Mouse (Mus musculus): ENCODE results near the gene Rap2b. TPM values are rescaled to one million over a fixed set of nuclear protein-coding genes. Genes with fewer than 3 reads are reported as not detected.

The Rap2b gene
- total and polyA plus RNA-seq, 2 experiments from 2014 or later, result 9.7 to 21.2 TPM

GRCm38 (mm10) chr3:61362821-61363160 is 1.4 kb downstream of the Rap2b start:
- H3K4me2 ChIP-seq (ENCODE audit: low read depth), result peak overlapping the region; percentile 86
- peak overlapping the region; percentile 82 for H3K4me3 ChIP-seq (ENCODE audit: low read depth, low read length)
- 3% methylated on average over 9 of the region's 9 CpGs for WGBS
- peak overlapping the region; percentile 74 for H3K27ac ChIP-seq (ENCODE audit: low read depth, low read length)
- no peaks in the 10 kb centered on the region for H3K27me3 ChIP-seq (ENCODE audit: insufficient read depth, low read length)
- H3K4me1 ChIP-seq (ENCODE audit: insufficient read depth), result peaks cover 10% of the 10 kb centered on the region; the same call in 1 of the 2 replicates
- peak overlapping the region; percentile 39 for H3K9ac ChIP-seq
- H3K36me3 ChIP-seq (ENCODE audit: insufficient read depth), result no peaks in the 10 kb centered on the region
- no peak for TF ChIP-seq CTCF (IDR thresholded peaks at IDR 0.05; ENCODE audit: low read depth)
- no peaks in the 10 kb centered on the region for H3K9me3 ChIP-seq (ENCODE audit: low read length)
- DNase-seq, result no peak
- no peak for ATAC-seq

- ATAC-seq (peak; percentile 93), DNase-seq (peak; percentile 95)
- Histone ChIP-seq H3K9me3 (ENCODE audit: low read length) (no peaks in the 10 kb centered on the region), H3K4me2 (ENCODE audit: low read depth) (peak overlapping the region; percentile 86), H3K4me3 (ENCODE audit: low read depth, low read length) (peak overlapping the region; percentile 82), H3K4me1 (ENCODE audit: insufficient read depth) (peaks cover 15% of the 10 kb centered on the region; the same call in 1 of the 2 replicates), H3K9ac (peak overlapping the region; percentile 39), H3K27me3 (ENCODE audit: insufficient read depth, low read length) (no peaks in the 10 kb centered on the region), H3K27ac (ENCODE audit: low read depth, low read length) (peak overlapping the region; percentile 90), H3K36me3 (ENCODE audit: insufficient read depth) (no peaks in the 10 kb centered on the region)
- WGBS, result 1% methylated on average over 30 of the region's 30 CpGs
- no peak for TF ChIP-seq CTCF (IDR thresholded peaks at IDR 0.05; ENCODE audit: low read depth)
Measured at GRCm38 (mm10) chr3:61363161-61363988, 1.9 kb downstream of the Rap2b start.

- ATAC-seq (peak; percentile 91), DNase-seq (peak; percentile 97)
- no peaks in the 10 kb centered on the region for H3K9me3 ChIP-seq (ENCODE audit: low read length)
- H3K4me1 ChIP-seq (ENCODE audit: insufficient read depth), result peaks cover 17% of the 10 kb centered on the region; the same call in 1 of the 2 replicates
- peak overlapping the region; percentile 90 for H3K27ac ChIP-seq (ENCODE audit: low read depth, low read length)
- 0 out of 2 replicates have a peak, but pooled peaks cover 4% of the 10 kb centered on the region for H3K36me3 ChIP-seq (ENCODE audit: insufficient read depth)
- no peaks in the 10 kb centered on the region for H3K27me3 ChIP-seq (ENCODE audit: insufficient read depth, low read length)
- WGBS, result under 1% methylated on average over 49 of the region's 51 CpGs
- H3K4me2 ChIP-seq (ENCODE audit: low read depth), result peak overlapping the region; percentile 86
- 0 out of 2 replicates have a peak, but pooled peaks have one; percentile 6 for TF ChIP-seq CTCF (IDR thresholded peaks at IDR 0.05; ENCODE audit: low read depth)
- H3K9ac ChIP-seq, result peak overlapping the region; percentile 73
- H3K4me3 ChIP-seq (ENCODE audit: low read depth, low read length), result peak overlapping the region; percentile 82
Measured at GRCm38 (mm10) chr3:61363989-61364660, 2.7 kb downstream of the Rap2b start.

GRCm38 (mm10) chr3:61364661-61364977 is 3.2 kb downstream of the Rap2b start:
- no peaks in the 10 kb centered on the region for H3K9me3 ChIP-seq (ENCODE audit: low read length)
- no peak for TF ChIP-seq CTCF (IDR thresholded peaks at IDR 0.05; ENCODE audit: low read depth)
- H3K27ac ChIP-seq (ENCODE audit: low read depth, low read length), result peak overlapping the region; percentile 90
- H3K9ac ChIP-seq, result peak overlapping the region; percentile 73
- peak overlapping the region; percentile 86 for H3K4me2 ChIP-seq (ENCODE audit: low read depth)
- 2% methylated on average over 32 of the region's 33 CpGs for WGBS
- H3K4me1 ChIP-seq (ENCODE audit: insufficient read depth), result peaks cover 17% of the 10 kb centered on the region; the same call in 1 of the 2 replicates
- H3K36me3 ChIP-seq (ENCODE audit: insufficient read depth), result 0 out of 2 replicates have a peak, but pooled peaks cover 5% of the 10 kb centered on the region
- no peaks in the 10 kb centered on the region for H3K27me3 ChIP-seq (ENCODE audit: insufficient read depth, low read length)
- no peak for DNase-seq
- peak; percentile 18 for ATAC-seq
- H3K4me3 ChIP-seq (ENCODE audit: low read depth, low read length), result peak overlapping the region; percentile 82

GRCm38 (mm10) chr3:61364978-61365778 is 3.7 kb downstream of the Rap2b start:
- peaks cover 17% of the 10 kb centered on the region; the same call in 1 of the 2 replicates for H3K4me1 ChIP-seq (ENCODE audit: insufficient read depth)
- H3K9ac ChIP-seq, result peak overlapping the region; percentile 73
- H3K4me3 ChIP-seq (ENCODE audit: low read depth, low read length), result peak overlapping the region; percentile 82
- peak overlapping the region; percentile 86 for H3K4me2 ChIP-seq (ENCODE audit: low read depth)
- ATAC-seq (peak; percentile 8), DNase-seq (peak; percentile 66)
- H3K9me3 ChIP-seq (ENCODE audit: low read length), result no peaks in the 10 kb centered on the region
- peak overlapping the region; percentile 90 for H3K27ac ChIP-seq (ENCODE audit: low read depth, low read length)
- 0 out of 2 replicates have a peak, but pooled peaks cover 5% of the 10 kb centered on the region for H3K36me3 ChIP-seq (ENCODE audit: insufficient read depth)
- 2% methylated on average over 68 of the region's 68 CpGs for WGBS
- peak; percentile 36 for TF ChIP-seq CTCF (IDR thresholded peaks at IDR 0.05; ENCODE audit: low read depth)
- no peaks in the 10 kb centered on the region for H3K27me3 ChIP-seq (ENCODE audit: insufficient read depth, low read length)

GRCm38 (mm10) chr3:61365779-61366373 is 4.4 kb downstream of the Rap2b start, which contains the start of gene B430305J03Rik:
B430305J03Rik (minus strand) TSS chr3:61365951.
- Histone ChIP-seq H3K27me3 (ENCODE audit: insufficient read depth, low read length) (no peaks in the 10 kb centered on the region), H3K4me3 (ENCODE audit: low read depth, low read length) (peak within 1 kb of the TSS; percentile 82), H3K4me2 (ENCODE audit: low read depth) (peak within 1 kb of the TSS; percentile 86), H3K9me3 (ENCODE audit: low read length) (no peaks in the 10 kb centered on the region), H3K36me3 (ENCODE audit: insufficient read depth) (0 out of 2 replicates have a peak, but pooled peaks cover 5% of the 10 kb centered on the region), H3K27ac (ENCODE audit: low read depth, low read length) (peak within 1 kb of the TSS; percentile 90), H3K9ac (peak within 1 kb of the TSS; percentile 73), H3K4me1 (ENCODE audit: insufficient read depth) (peaks cover 17% of the 10 kb centered on the region; the same call in 1 of the 2 replicates)
- no peak for TF ChIP-seq CTCF (IDR thresholded peaks at IDR 0.05; ENCODE audit: low read depth)
- ATAC-seq, result no peak
- DNase-seq, result peak; percentile 44
- under 1% methylated on average over 10 of the region's 10 CpGs for WGBS
